ENCODE assay signal across 31 mouse cellular contexts in genomic region chr14:47221567-47221966, GRCm38 (mm10). TPM values are rescaled to one million over a fixed set of nuclear protein-coding genes. Genes with fewer than 3 reads are reported as not detected.
DNase-seq lines count a peak whose midpoint lies in the region; ATAC-seq and TF ChIP-seq lines count a peak whose summit lies in the region.
"Had no signal": no experiment of that assay in that cellular context is flagged by ENCODE, and none has a peak within 500 bp of the region (broad histone marks: within the 10 kb centered on the region; RNA-seq: fewer than 3 reads in every experiment).

No protein-coding gene starts in this region.

- no peak overlapping the region for H3K9ac ChIP-seq in liver, embryonic 14.5 days (replicated peaks)
- H3K9ac ChIP-seq: embryonic facial prominence, embryonic 15.5 days; heart, embryonic 13.5 days; hindbrain, embryonic 15.5 days; limb, embryonic 13.5 days; liver, embryonic 15.5 days; midbrain, embryonic 12.5 days; neural tube, embryonic 13.5 days had no signal

- no peak for TF ChIP-seq CTCF in testis, adult 2 months (IDR thresholded peaks at IDR 0.05; ENCODE audit: control insufficient read depth, insufficient read depth, insufficient replicate concordance, low read depth, low read length)
- TF ChIP-seq CTCF in liver, embryonic 14.5 days (IDR thresholded peaks at IDR 0.05; ENCODE audit: low read depth), result no peak

- peak; percentile 35; the same call in 1 of the 2 replicates for ATAC-seq in liver, embryonic 14.5 days (ENCODE audit: insufficient read depth)
- ATAC-seq: activated CD4-positive, CD25-positive, alpha-beta regulatory T cell, adult 4 months; forebrain, embryonic 14.5 days; inflammation-experienced regulatory T-cells, adult 6 months had no signal

- no peak for TF ChIP-seq POLR2A in testis, adult 2 months (IDR thresholded peaks at IDR 0.05; ENCODE audit: control insufficient read depth, low read depth, low read length)

- peak overlapping the region; percentile 6; the same call in 1 of the 2 replicates for H3K4me3 ChIP-seq in testis, adult 2 months (ENCODE audit: control insufficient read depth, low read depth, low read length)
- no peak overlapping the region for H3K4me3 ChIP-seq in liver, embryonic 14.5 days (ENCODE audit: insufficient read depth in 1 of 2, low read depth in 2 of 2, low read length in 2 of 2)
- H3K4me3 ChIP-seq: embryonic facial prominence, embryonic 10.5 days; embryonic facial prominence, embryonic 15.5 days; heart, embryonic 13.5 days; hindbrain, embryonic 10.5 days; hindbrain, embryonic 15.5 days; limb, embryonic 13.5 days; liver, embryonic 15.5 days; megakaryocyte, embryonic 14.5 days; midbrain, embryonic 12.5 days; myocyte; neural tube, embryonic 13.5 days had no signal

- no peak overlapping the region for H3K4me2 ChIP-seq in liver, embryonic 14.5 days (ENCODE audit: low read depth)
- H3K4me2 ChIP-seq: embryonic facial prominence, embryonic 15.5 days; heart, embryonic 13.5 days; hindbrain, embryonic 15.5 days; limb, embryonic 13.5 days; liver, embryonic 15.5 days; midbrain, embryonic 12.5 days; neural tube, embryonic 13.5 days had no signal

- H3K4me1 ChIP-seq in testis, adult 2 months (ENCODE audit: control insufficient read depth, insufficient read depth, low read length), result peaks cover 2% of the 10 kb centered on the region; the same call in 1 of the 2 replicates
- H3K4me1 ChIP-seq in liver, embryonic 14.5 days (replicated peaks; ENCODE audit: control insufficient read depth in 2 of 2, insufficient read depth in 2 of 2, low read length in 1 of 2), result peaks cover 1 to 4% of the 10 kb centered on the region in 2 experiments; a peak in 1 of 4 replicates
- H3K4me1 ChIP-seq: embryonic facial prominence, embryonic 10.5 days; embryonic facial prominence, embryonic 15.5 days; heart, embryonic 13.5 days; hindbrain, embryonic 10.5 days; hindbrain, embryonic 15.5 days; limb, embryonic 13.5 days; megakaryocyte, embryonic 14.5 days; midbrain, embryonic 12.5 days; neural tube, embryonic 13.5 days had no signal

- H3K36me3 ChIP-seq in testis, adult 2 months (ENCODE audit: control insufficient read depth, insufficient read depth, low read length), result no peaks in the 10 kb centered on the region
- H3K36me3 ChIP-seq in liver, embryonic 14.5 days (replicated peaks; ENCODE audit: control insufficient read depth, insufficient read depth, low read depth), result no peaks in the 10 kb centered on the region
- H3K36me3 ChIP-seq: embryonic facial prominence, embryonic 10.5 days; embryonic facial prominence, embryonic 15.5 days; heart, embryonic 13.5 days; hindbrain, embryonic 10.5 days; hindbrain, embryonic 15.5 days; limb, embryonic 13.5 days; liver, embryonic 15.5 days; midbrain, embryonic 12.5 days; neural tube, embryonic 13.5 days had no signal

- H3K27me3 ChIP-seq in testis, adult 2 months (ENCODE audit: control insufficient read depth, insufficient read depth, low read length), result no peaks in the 10 kb centered on the region
- H3K27me3 ChIP-seq in liver, embryonic 14.5 days (ENCODE audit: control insufficient read depth, insufficient read depth, low read length), result no peaks in the 10 kb centered on the region
- H3K27me3 ChIP-seq: embryonic facial prominence, embryonic 15.5 days; heart, embryonic 13.5 days; hindbrain, embryonic 15.5 days; limb, embryonic 13.5 days; liver, embryonic 15.5 days; midbrain, embryonic 12.5 days; neural tube, embryonic 13.5 days had no signal

- no peaks in the 10 kb centered on the region for H3K9me3 ChIP-seq in liver, embryonic 14.5 days (ENCODE audit: control insufficient read depth, low read length)
- H3K9me3 ChIP-seq: embryonic facial prominence, embryonic 15.5 days; hindbrain, embryonic 10.5 days; hindbrain, embryonic 15.5 days; liver, embryonic 15.5 days; midbrain, embryonic 12.5 days; neural tube, embryonic 13.5 days had no signal

- no peak overlapping the region for H3K27ac ChIP-seq in testis, adult 2 months (ENCODE audit: control insufficient read depth, insufficient read depth, low read depth, low read length)
- H3K27ac ChIP-seq in liver, embryonic 14.5 days, result no peak overlapping the region
- H3K27ac ChIP-seq: embryonic facial prominence, embryonic 10.5 days; embryonic facial prominence, embryonic 15.5 days; heart, embryonic 13.5 days; hindbrain, embryonic 10.5 days; hindbrain, embryonic 15.5 days; limb, embryonic 13.5 days; liver, embryonic 15.5 days; midbrain, embryonic 12.5 days; neural tube, embryonic 13.5 days had no signal

- no peak for TF ChIP-seq EP300 in liver, embryonic 14.5 days (IDR thresholded peaks at IDR 0.05; ENCODE audit: low read depth)

- DNase-seq in layer of hippocampus, adult 11-12 months (ENCODE audit: low spot score), result peak; percentile 8
- no peak for DNase-seq in layer of hippocampus, postnatal 10 days (ENCODE audit: low spot score in 2 of 2)
- no peak for DNase-seq in testis, postnatal 10 days (ENCODE audit: low spot score)
- DNase-seq in R1 (ENCODE audit: low read depth, low spot score), result peak; percentile 73
- DNase-seq in liver, embryonic 14.5 days (ENCODE audit: low read depth in 3 of 3, low spot score in 3 of 3), result no peak
- no peak for DNase-seq in neural tube, embryonic 10.5 days (ENCODE audit: extremely low spot score, low spot score)
- DNase-seq in cerebellum, postnatal 14 days, result no peak
- DNase-seq: adrenal gland, adult 2 months; cerebellum, adult 2 months; cerebellum, postnatal 25 days; gastrocnemius, postnatal 25 days; heart, adult 18-20 months; heart, postnatal 10 days; kidney, adult 11 months; kidney, postnatal 25 days; lung, postnatal 4 days had no signal

- 70% methylated on average over 11 of the region's 11 CpGs for WGBS in liver, embryonic 14.5 days (ENCODE audit: insufficient replicate concordance)

RNA-seq across cellular contexts. Expression of gene Gch1, which starts 32.4 kb away (rescaled TPM):
- 1 to 10 TPM in 1 of 2 experiments, under 1 TPM in 1; 0.80 to 1.0 TPM for total RNA-seq in layer of hippocampus, postnatal 10 days (2021)
- polyA plus RNA-seq in testis, adult 2 months (2012; rRNA removed), result 0.67 and 0.81 TPM in 2 replicates
- polyA plus RNA-seq in liver, embryonic 14.5 days (2012; rRNA removed), result 1.9 and 2.4 TPM in 2 replicates
- polyA plus RNA-seq in liver, embryonic 14.5 days (2014; fragmentation: Nextera tagmentation; extraction: Ambion mirVana), result 3.8 and 3.9 TPM in 2 replicates

RNA-seq across cellular contexts. Expression of gene Wdhd1, which starts 55.1 kb away (rescaled TPM):
- total RNA-seq in layer of hippocampus, postnatal 10 days (2021), result 1 to 10 TPM; 5.7 TPM
- polyA plus RNA-seq in testis, adult 2 months (2012; rRNA removed), result 3.3 and 4.3 TPM in 2 replicates
- 20.5 and 34.9 TPM in 2 replicates for polyA plus RNA-seq in liver, embryonic 14.5 days (2012; rRNA removed)
- polyA plus RNA-seq in liver, embryonic 14.5 days (2014; fragmentation: Nextera tagmentation; extraction: Ambion mirVana), result 33.8 and 40.9 TPM in 2 replicates

RNA-seq across cellular contexts. Expression of gene Socs4, which starts 55.2 kb away (rescaled TPM):
- 10 to 100 TPM; 10.0 to 10.7 TPM for total RNA-seq in layer of hippocampus, postnatal 10 days (2021)
- polyA plus RNA-seq in testis, adult 2 months (2012; rRNA removed), result 1.1 and 1.6 TPM in 2 replicates
- polyA plus RNA-seq in liver, embryonic 14.5 days (2012; rRNA removed), result 3.8 and 5.2 TPM in 2 replicates
- 3.0 and 3.1 TPM in 2 replicates for polyA plus RNA-seq in liver, embryonic 14.5 days (2014; fragmentation: Nextera tagmentation; extraction: Ambion mirVana)

Comparison
In these comparisons a context has a peak if more than half of its experiments do, and no peak if none do; other contexts are left out.
1. DNase-seq: peak in layer of hippocampus, adult 11-12 months (single experiment) and R1 (single experiment); none in layer of hippocampus, postnatal 10 days (0 of 2), testis, postnatal 10 days (single experiment), liver, embryonic 14.5 days (0 of 3), neural tube, embryonic 10.5 days (single experiment) and cerebellum, postnatal 14 days (0 of 2).